Mouse (Mus musculus) spleen, postnatal 10 days (tissue): Measurements from ENCODE around the gene Cmtm4.

ENCODE experiments used
- DNase-seq, 2 experiments: peaks; one replicate each; pipeline ENCODE4 v3.0.0; 2021 to 2022; ENCODE audit warnings: low spot score in 2 of 2

Cmtm4 gene

DNA sequence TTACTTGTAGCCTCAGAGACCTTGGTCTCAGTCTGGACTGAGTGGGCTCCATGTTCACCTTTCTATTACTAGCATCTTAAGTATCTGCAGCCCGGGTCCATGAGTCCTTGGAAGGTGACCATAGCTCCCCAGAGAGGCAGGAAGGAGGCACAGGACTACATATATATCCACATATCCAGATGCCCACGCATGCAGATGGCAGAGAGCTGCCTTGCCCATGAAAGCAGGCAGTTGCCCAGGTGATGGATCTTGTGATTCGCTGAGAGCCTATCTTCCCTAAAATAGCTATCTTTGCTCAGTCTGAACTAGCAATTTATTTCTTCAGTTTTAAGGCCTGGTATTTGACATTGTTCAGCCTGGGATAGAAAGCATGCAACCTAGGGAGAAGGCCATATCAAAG is 15.9 kb upstream of the Cmtm4 start:
- no peak for DNase-seq

DNA sequence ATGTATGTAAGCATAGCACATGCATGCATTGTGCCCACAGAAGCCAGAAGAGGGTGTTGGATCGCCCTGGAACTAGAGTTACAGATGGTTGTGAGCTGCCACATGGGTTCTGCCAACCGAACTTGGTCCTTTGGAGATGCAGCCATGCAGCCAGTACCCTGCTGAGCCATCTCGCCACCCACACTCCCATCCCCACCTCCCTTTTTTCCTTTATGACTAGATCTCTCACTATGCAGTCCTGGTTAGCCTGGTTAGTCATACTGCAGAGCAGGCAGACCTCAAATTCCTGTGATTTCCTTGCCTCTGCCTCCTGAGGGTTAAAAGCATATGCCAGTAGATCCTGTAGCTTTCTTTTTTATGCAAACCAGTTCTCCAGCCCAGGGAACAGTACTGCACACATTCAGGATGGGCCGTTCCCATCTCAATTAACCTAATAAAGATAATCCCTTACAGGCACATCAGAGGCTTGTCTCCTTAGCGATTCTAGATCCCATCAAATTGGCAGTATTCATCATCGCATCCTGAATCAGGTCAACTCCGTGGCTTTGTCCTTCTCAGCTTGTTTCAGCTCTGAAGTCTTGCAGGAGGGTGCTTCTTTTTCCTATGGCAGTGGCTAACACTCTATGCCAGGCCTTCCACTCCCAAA is 15.1 kb upstream of the Cmtm4 start:
- DNase-seq = no peak

GRCm38 (mm10) chr8:104408328-104409110 is 12.9 kb upstream of the Cmtm4 start:
- DNase-seq = no peak

DNA sequence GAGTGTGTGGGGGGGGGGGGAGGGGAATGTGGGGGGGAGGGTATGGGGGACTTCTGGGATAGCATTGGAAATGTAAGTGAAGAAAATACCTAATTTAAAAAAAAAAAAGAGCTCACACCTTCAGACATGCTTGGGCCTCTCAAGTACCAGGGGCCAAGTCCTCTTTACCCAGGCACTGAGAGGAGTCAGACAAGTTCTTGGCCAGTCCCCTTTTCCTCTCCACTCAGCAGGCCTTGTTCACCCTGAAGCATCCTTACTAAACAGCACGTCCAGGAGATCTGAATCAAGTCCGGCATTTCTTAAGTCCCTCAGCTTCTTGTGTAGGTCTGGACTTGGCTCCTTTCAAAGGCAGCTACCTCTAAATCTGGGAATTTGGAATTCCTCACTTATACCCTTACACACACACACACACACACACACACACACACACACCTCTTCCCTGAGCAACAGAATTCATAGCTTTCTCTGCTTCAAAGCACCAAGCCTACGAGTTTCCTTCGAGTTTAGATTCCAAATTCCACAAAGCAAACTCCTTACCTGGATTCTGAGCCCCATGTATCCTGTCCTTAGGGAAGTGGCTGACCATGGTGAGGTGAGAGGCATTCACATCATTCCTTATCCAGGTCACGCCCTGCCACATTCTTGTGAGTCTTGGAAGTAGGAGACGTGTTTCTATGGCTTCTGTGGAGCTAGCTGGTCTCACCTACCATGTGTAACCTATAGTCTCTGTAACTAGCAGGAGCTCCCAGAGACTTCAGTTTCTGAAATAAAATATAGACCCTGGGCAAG is 10.9 kb upstream of the Cmtm4 start:
- DNase-seq = no peak

GRCm38 (mm10) chr8:104405430-104406187 is 10.0 kb upstream of the Cmtm4 start:
- DNase-seq = no peak

DNA sequence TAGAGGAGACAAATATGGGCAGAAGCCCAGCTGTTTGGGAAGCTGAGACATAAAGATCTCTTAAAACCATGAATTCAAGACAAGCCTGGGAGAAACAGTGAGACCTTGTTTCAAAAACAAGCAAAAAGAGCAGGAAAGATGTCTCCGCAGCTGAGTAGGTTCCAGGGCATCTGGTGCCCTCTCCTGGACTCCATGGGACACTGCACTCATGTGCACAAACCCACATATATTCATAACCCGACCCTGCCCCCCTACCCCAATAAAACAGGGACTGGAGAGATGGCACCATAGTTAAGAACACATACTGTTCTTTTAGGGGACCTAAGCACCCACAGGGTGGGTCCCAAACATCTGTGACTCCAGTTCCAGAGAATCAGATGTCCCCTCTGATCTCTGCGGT is 8.0 kb upstream of the Cmtm4 start:
- DNase-seq = no peak

DNA sequence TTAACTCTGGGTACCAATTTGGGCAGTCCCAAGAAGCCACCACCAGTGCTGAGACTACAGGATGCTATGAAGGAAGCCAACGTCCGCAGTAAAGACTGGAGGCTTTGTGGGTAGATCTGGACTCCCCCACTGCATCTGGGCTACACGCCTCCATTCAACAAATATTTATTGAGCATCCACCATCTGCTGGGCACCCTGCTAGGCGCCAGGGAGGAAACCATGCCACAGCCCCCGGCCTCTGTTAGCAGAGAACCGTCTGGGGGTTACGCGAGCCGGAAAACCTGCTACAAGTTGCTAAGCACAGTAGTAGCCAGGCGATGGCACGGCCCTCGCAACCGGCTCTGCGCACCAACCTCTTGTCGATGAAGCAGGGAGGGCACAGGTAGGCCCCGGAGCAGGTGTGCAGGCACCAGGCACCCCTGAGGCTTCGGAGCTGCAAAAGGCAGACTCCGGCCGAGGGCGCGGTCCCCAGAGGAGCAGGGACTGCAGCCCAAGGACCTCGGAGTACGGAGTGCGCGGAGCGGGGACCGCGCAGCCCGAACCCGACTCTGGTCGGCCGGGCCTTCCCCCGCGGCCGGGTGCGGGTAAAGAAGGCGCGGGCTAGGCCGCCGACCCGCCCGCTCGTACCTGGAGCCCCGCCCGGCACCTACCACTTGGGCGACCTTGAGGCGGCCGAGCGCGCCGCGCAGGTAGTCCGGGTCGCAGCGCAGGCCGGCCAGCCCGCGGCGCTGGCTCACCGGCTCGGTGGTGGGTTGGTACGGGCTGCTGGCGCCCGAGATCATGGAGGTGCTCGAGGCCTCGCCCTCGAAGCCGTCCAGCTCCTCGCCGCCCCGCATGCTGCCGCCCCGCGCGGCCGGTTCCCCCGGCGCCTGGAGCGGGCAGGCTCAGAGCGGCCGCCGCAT is 555 bp downstream of the Cmtm4 start:
- DNase-seq = peak; percentile 14 to 40

- no peak for DNase-seq
These were observed 1.8 kb downstream of the Cmtm4 start for GRCm38 (mm10) chr8:104393767-104394166.

GRCm38 (mm10) chr8:104393139-104393538 is 2.5 kb downstream of the Cmtm4 start:
- DNase-seq = no peak

GRCm38 (mm10) chr8:104390245-104390644 is 5.4 kb downstream of the Cmtm4 start:
- no peak for DNase-seq

- no peak for DNase-seq
These were observed 7.6 kb downstream of the Cmtm4 start for GRCm38 (mm10) chr8:104387980-104388379.

DNA sequence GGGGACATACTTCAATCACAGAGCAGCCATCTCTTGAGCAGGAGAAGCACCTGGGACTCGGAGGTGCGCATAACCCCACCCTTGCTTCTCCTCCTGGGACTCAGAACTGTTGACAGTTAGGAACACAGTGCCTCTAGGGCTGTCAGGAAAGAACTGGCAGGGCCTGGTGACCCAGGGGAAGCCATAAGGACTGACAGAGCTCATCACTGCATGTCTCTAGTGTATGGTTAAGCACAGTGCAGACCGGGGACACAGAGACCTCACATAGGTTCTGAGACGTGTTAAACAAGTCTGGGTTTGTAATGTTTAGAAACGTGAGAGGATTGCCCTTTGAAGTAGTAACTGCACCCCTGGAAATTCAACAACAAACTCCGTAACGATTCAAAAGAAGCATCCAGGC is 8.1 kb downstream of the Cmtm4 start:
- no peak for DNase-seq

- DNase-seq = no peak
These were observed 8.9 kb downstream of the Cmtm4 start for GRCm38 (mm10) chr8:104386693-104387092.

- no peak for DNase-seq
These were observed 11.6 kb downstream of the Cmtm4 start for GRCm38 (mm10) chr8:104383977-104384376.

GRCm38 (mm10) chr8:104383296-104383695 is 12.3 kb downstream of the Cmtm4 start:
- no peak for DNase-seq

DNA sequence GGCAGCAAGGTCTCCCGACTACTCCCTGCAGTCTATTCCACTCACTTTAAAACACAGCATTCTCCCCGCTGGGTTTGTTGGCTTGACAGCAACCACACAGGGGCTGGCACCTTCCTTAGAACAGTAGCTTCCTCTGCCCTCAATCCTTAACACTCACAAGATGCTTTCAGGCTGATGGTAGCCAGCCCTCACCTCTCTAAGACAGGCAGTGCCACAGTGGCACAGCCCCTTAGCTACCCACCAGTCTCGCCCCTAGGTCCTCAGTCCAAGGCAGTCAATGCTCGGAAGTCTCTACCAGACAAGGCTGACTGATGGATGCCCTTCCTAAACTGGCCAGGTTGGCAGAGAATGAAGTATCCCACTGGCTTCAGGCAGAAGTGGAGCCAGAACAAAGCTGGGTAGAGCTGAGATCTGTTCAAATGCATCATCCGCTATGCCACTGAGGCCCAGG is 14.6 kb downstream of the Cmtm4 start:
- DNase-seq = no peak

DNA sequence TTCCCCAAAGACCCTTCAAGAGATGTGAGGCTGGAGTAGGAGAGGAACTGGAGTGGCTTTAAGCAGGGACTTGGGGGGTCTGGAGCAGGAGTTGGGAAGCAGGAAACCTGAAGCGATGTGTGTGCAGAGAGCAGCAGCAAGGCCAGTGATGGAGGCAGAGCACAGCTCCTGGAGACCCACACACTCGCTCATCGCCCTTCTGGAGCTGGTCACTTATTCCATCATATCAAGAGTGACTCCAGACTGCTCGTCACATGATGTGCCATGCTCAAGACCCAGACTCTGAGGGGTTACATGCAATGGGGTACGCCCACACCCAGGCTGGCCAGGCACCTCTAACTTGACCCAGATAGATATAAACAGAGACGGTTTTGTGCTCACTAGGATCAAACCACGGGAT is 15.3 kb downstream of the Cmtm4 start:
- no peak for DNase-seq

DNA sequence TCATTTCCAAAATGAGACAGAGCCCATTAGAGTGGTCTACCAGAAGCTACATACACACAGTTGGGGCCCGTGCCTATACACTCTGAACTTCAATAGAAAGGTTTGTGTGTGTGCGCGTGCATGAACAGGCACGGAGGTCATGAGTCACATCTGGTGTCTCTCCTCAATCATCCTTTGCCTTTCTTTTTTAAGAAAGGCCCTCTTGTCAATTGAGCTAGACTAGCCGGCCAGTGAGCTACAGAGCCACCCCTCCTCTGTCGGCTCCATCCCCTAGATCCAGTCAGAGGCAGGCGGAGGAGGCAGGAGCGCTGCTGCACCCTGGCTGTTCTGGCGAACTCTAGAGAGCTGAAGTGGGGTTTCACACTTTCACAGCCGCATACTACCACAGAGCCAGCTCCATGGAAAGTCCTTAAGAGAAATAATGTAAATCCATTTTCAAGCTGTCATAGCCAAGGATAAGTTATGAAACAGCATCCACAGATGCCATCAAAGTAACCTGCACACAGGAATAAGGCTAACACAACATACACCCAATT is 16.2 kb downstream of the Cmtm4 start:
- no peak for DNase-seq

- DNase-seq = no peak
These were observed 18.9 kb downstream of the Cmtm4 start for GRCm38 (mm10) chr8:104376669-104377068.

- no peak for DNase-seq
These were observed 19.6 kb downstream of the Cmtm4 start for GRCm38 (mm10) chr8:104375959-104376358.
